Mouse (Mus musculus): ENCODE data around the gene Sv2c. TPM values are rescaled to one million over a fixed set of nuclear protein-coding genes. Genes with fewer than 3 reads are reported as not detected.

Gene Sv2c
- 3.0 and 4.0 TPM in 2 replicates for polyA plus RNA-seq (2021; fragmentation: Nextera tagmentation)
- long read RNA-seq, experiment 1, partial matches to known transcripts: 0 of 1 reads
- long read RNA-seq, experiment 1, other reads (novel, unspliced or antisense): 1 of 1 reads
- long read RNA-seq, experiment 2, full-length matches to known transcripts: 1 of 10 reads
- long read RNA-seq, experiment 2, partial matches to known transcripts: 2 of 10 reads
- long read RNA-seq, experiment 2, other reads (novel, unspliced or antisense): 7 of 10 reads

GRCm38 (mm10) chr13:96132401-96132816, at the start of gene Sv2c:
Gene Sv2c, minus strand, starts transcription at chr13:96132577.

DNA sequence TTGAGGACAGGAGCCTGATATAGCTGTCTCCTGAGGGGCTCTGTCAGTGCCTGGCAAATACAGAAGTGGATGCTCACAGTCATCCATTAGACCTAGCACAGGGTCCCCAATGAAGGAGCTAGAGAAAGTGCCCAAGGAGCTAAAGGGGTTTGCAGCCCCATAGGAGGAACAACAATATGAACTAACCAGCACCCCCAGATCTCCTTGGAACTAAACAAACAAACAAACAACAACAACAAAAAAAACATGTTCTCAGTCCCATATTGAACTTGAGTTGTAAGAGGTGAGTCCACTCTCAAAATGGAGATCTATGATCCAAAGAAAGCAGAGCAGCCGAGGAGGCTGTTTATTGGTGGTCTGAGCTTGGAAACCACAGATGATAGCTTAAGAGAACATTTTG, 50.6 kb downstream of the Sv2c start, which contains the start of gene Gm17190:
Gene Gm17190 (plus strand): TSS at position 301 of the 400 bp plus-strand sequence.

DNA sequence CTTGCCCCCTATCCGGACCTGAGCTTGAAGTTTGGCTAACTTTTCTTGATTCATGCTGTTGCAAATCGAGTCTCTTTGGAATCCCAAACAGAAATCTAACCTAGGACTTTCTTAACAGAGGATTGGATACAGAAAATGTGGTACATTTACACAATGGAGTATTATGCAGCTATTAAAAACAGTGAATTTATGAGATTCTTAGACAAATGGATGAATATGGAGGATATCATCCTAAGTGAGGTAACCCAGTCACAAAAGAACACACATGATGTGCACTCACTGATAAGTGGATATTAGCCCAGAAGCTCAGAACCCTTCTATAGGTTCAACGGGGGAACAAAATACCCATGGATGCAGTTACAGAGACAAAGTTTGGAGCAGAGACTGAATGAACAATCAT, 51.1 kb downstream of the Sv2c start, which contains the start of gene Gm20075:
Gene Gm20075 (minus strand): TSS at position 101 of the 400 bp plus-strand sequence.

Other genes with a start within 250 kb of the Sv2c start
- gene Iqgap2, start 240.7 kb downstream of the Sv2c start, polyA plus RNA-seq (2021; fragmentation: Nextera tagmentation): 5.5 and 6.3 TPM in 2 replicates
- 5.9 and 6.2 TPM in 2 replicates for gene Gm20075, start 51.2 kb downstream of the Sv2c start, polyA plus RNA-seq (2021; fragmentation: Nextera tagmentation)
- not detected in 2 replicates for gene Gm17190, start 50.5 kb downstream of the Sv2c start, polyA plus RNA-seq (2021; fragmentation: Nextera tagmentation)